Mouse (Mus musculus) kidney, postnatal 36 days (tissue): Measurements from ENCODE around the gene Rd3l.
A peak's percentile ranks its signal among the peaks of the same experiment; 100 is the strongest.
"Not testable (repeated sequence)": the region's sequence is repeated elsewhere in the genome, so short reads cannot be mapped to it uniquely, and the experiment has no call there.

Experiments used
- DNase-seq, 2 experiments: peaks; one replicate each; pipeline ENCODE4 v3.0.0; 2021 to 2022; ENCODE audit warnings: mixed read lengths in 2 of 2

The Rd3l gene

GRCm38 (mm10) chr12:111963339-111963738 lies 17.8 kb downstream of the Rd3l start:
- DNase-seq, result peak; percentile 73 to 83

GRCm38 (mm10) chr12:111958101-111958865 lies 22.8 kb downstream of the Rd3l start:
- peak; percentile 71 to 90 for DNase-seq

- DNase-seq, result peak in 1 of 2 experiments; percentile 49
These were observed 24.9 kb downstream of the Rd3l start for GRCm38 (mm10) chr12:111956173-111956572.

GRCm38 (mm10) chr12:111951701-111952100 lies 29.4 kb downstream of the Rd3l start:
- DNase-seq, result no peak

GRCm38 (mm10) chr12:111950486-111950885 lies 30.6 kb downstream of the Rd3l start:
- DNase-seq, result no peak

GRCm38 (mm10) chr12:111946716-111947115 lies 34.4 kb downstream of the Rd3l start:
- DNase-seq, result peak; percentile 83 to 88

GRCm38 (mm10) chr12:111945765-111946655 lies 35.1 kb downstream of the Rd3l start:
- not testable (repeated sequence) for DNase-seq

GRCm38 (mm10) chr12:111945115-111945514 lies 36.0 kb downstream of the Rd3l start:
- DNase-seq, result peak; percentile 60 to 63

- peak in 1 of 2 experiments; percentile 19 for DNase-seq
These were observed 36.8 kb downstream of the Rd3l start for GRCm38 (mm10) chr12:111944065-111944987.

- DNase-seq, result peak; percentile 49 to 51
These were observed 37.6 kb downstream of the Rd3l start for GRCm38 (mm10) chr12:111943421-111944064.

GRCm38 (mm10) chr12:111938623-111939177 lies 42.4 kb downstream of the Rd3l start:
- DNase-seq, result no peak

GRCm38 (mm10) chr12:111936706-111937550 lies 44.2 kb downstream of the Rd3l start:
- DNase-seq, result peak; percentile 96 to 97

- no peak for DNase-seq
These were observed 47.1 kb downstream of the Rd3l start for GRCm38 (mm10) chr12:111933971-111934370.

GRCm38 (mm10) chr12:111933032-111933704 lies 47.9 kb downstream of the Rd3l start:
- DNase-seq, result peak; percentile 76 to 79

- no peak for DNase-seq
These were observed 48.6 kb downstream of the Rd3l start for GRCm38 (mm10) chr12:111932513-111932912.

- no peak for DNase-seq
These were observed 49.6 kb downstream of the Rd3l start for GRCm38 (mm10) chr12:111931411-111932025.
